ENCODE assay signal across 16 mouse cellular contexts in the genomic region with DNA sequence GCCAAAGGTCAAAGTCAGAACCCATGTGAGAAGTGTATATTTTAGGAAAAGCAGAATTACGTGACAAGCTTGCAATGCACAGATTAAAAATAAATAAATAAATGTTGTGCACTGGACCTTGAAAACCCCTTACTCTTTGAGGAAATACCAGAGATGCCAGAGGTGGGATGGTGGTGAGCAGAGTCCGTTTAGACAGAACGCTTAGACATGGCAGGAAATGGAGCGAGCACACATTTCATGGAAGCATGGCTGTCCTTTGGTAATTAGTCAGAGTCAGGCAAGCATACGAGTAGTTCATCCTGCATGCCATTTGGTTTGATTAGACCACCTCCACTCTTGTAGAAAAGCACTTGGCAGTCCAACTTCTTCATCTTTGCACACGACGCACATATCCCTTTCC.
"Had no signal": no experiment of that assay in that cellular context is flagged by ENCODE, and none has a peak within 500 bp of the region (broad histone marks: within the 10 kb centered on the region; RNA-seq: fewer than 3 reads in every experiment).

No protein-coding gene starts in this region.

- ATAC-seq: inflammation-experienced regulatory T-cells, adult 6 months; intestine, postnatal 0 days; lung, postnatal 0 days; midbrain, embryonic 15.5 days had no signal

- H3K4me1 ChIP-seq: liver, embryonic 13.5 days; megakaryocyte, embryonic 14.5 days; midbrain, embryonic 15.5 days; neural tube, embryonic 12.5 days; neural tube, embryonic 15.5 days; stomach, embryonic 15.5 days had no signal

- DNase-seq: kidney, adult 8-10 months; kidney, postnatal 36 days; liver, embryonic 13.5 days; lung, adult 2 months; right cerebral cortex, postnatal 25 days; spleen, adult 18-20 months; thymus, postnatal 25 days had no signal

- H3K36me3 ChIP-seq: liver, embryonic 13.5 days; midbrain, embryonic 12.5 days; midbrain, embryonic 15.5 days; neural tube, embryonic 12.5 days; neural tube, embryonic 15.5 days; stomach, embryonic 15.5 days had no signal

- H3K4me2 ChIP-seq: liver, embryonic 13.5 days; midbrain, embryonic 12.5 days; midbrain, embryonic 15.5 days; neural tube, embryonic 12.5 days; neural tube, embryonic 15.5 days; stomach, embryonic 15.5 days had no signal

- H3K27me3 ChIP-seq: liver, embryonic 13.5 days; megakaryocyte, embryonic 14.5 days; midbrain, embryonic 12.5 days; midbrain, embryonic 15.5 days; neural tube, embryonic 12.5 days; neural tube, embryonic 15.5 days; stomach, embryonic 15.5 days had no signal

- H3K4me3 ChIP-seq: liver, embryonic 13.5 days; megakaryocyte, embryonic 14.5 days; midbrain, embryonic 12.5 days; midbrain, embryonic 15.5 days; neural tube, embryonic 12.5 days; neural tube, embryonic 15.5 days; stomach, embryonic 15.5 days had no signal

- H3K9me3 ChIP-seq: liver, embryonic 13.5 days; megakaryocyte, embryonic 14.5 days; midbrain, embryonic 12.5 days; midbrain, embryonic 15.5 days; neural tube, embryonic 12.5 days; neural tube, embryonic 15.5 days; stomach, embryonic 15.5 days had no signal

- H3K9ac ChIP-seq: liver, embryonic 13.5 days; midbrain, embryonic 12.5 days; midbrain, embryonic 15.5 days; neural tube, embryonic 12.5 days; neural tube, embryonic 15.5 days; stomach, embryonic 15.5 days had no signal

- H3K27ac ChIP-seq: liver, embryonic 13.5 days; midbrain, embryonic 12.5 days; midbrain, embryonic 15.5 days; neural tube, embryonic 12.5 days; neural tube, embryonic 15.5 days; stomach, embryonic 15.5 days had no signal
